Mouse (Mus musculus) liver, embryonic 13.5 days (tissue): ENCODE results near the gene Gm21962. TPM values are rescaled to one million over a fixed set of nuclear protein-coding genes. Genes with fewer than 3 reads are reported as not detected.

ENCODE experiments used
- ATAC-seq: fragments of 200-750 bp; cut with Nextera tagmentation; 2 replicates; pipeline ENCODE4 v1.8.0; 2017; ENCODE audit warnings: low read depth, mild to moderate bottlenecking, moderate number of reproducible peaks, moderate library complexity
- DNase-seq: peaks from one replicate; pipeline ENCODE4 v3.0.0; 2022
- H3K27ac ChIP-seq: fragments of 300-500 bp; sonication (generic); 2 replicates; pipeline ENCODE4 v1.5.1; 2015; ENCODE audit warnings: moderate library complexity, mild to moderate bottlenecking, inconsistent platforms
- H3K27me3 ChIP-seq: fragments of 300-500 bp; sonication (generic); 2 replicates; pipeline ENCODE4 v1.6.1; 2015; ENCODE audit warnings: mild to moderate bottlenecking, inconsistent platforms
- H3K36me3 ChIP-seq: fragments of 300-500 bp; sonication (generic); 2 replicates; pipeline ENCODE4 v1.6.1; 2015; ENCODE audit warnings: mild to moderate bottlenecking, inconsistent platforms
- H3K4me1 ChIP-seq: fragments of 300-500 bp; sonication (generic); replicated peaks from 2 replicates; pipeline ENCODE4 v1.6.1; 2015; ENCODE audit warnings: inconsistent platforms
- H3K4me2 ChIP-seq: fragments of 300-500 bp; sonication (generic); 2 replicates; pipeline ENCODE4 v1.6.1; 2015; ENCODE audit warnings: inconsistent platforms, mild to moderate bottlenecking, moderate library complexity
- H3K4me3 ChIP-seq: fragments of 300-500 bp; sonication (generic); replicated peaks from 2 replicates; pipeline ENCODE4 v1.5.1; 2015; ENCODE audit warnings: mild to moderate bottlenecking, inconsistent platforms
- H3K9ac ChIP-seq: fragments of 300-500 bp; sonication (generic); 2 replicates; pipeline ENCODE4 v1.6.1; 2015; ENCODE audit warnings: mild to moderate bottlenecking, inconsistent platforms
- H3K9me3 ChIP-seq: fragments of 300-500 bp; sonication (generic); replicated peaks from 2 replicates; pipeline ENCODE4 v1.6.1; 2016; ENCODE audit warnings: inconsistent platforms
- WGBS: fragments of 180-500 bp; shearing (Covaris S2); methylation state at CpG from one replicate; pipeline ENCODE4 v1.1.7; 2015; ENCODE audit not compliant: insufficient replicate concordance; 5-methylcytosine and 5-hydroxymethylcytosine counted together
- polyA plus RNA-seq: library from polyadenylated mRNA; unstranded; fragments of >200 nt; fragmentation: Nextera tagmentation; extraction: Ambion mirVana; gene quantifications from 2 replicates; pipeline ENCODE4 v1.2.1, GENCODE M21; 2015

Gene Gm21962
- polyA plus RNA-seq, 1 experiment from 2014 or later, result not detected

GRCm38 (mm10) chr3:137644947-137645346 is 26.4 kb upstream of the Gm21962 start:
- H3K4me3 ChIP-seq, result no peak overlapping the region
- no peak overlapping the region for H3K27ac ChIP-seq
- WGBS, result 79% methylated on average over 6 of the region's 6 CpGs
- no peaks in the 10 kb centered on the region for H3K27me3 ChIP-seq
- no peak for ATAC-seq
- H3K9me3 ChIP-seq, result no peaks in the 10 kb centered on the region
- no peak overlapping the region for H3K9ac ChIP-seq
- DNase-seq, result no peak
- H3K4me1 ChIP-seq, result no peaks in the 10 kb centered on the region
- H3K36me3 ChIP-seq, result no peaks in the 10 kb centered on the region
- no peak overlapping the region for H3K4me2 ChIP-seq

DNA sequence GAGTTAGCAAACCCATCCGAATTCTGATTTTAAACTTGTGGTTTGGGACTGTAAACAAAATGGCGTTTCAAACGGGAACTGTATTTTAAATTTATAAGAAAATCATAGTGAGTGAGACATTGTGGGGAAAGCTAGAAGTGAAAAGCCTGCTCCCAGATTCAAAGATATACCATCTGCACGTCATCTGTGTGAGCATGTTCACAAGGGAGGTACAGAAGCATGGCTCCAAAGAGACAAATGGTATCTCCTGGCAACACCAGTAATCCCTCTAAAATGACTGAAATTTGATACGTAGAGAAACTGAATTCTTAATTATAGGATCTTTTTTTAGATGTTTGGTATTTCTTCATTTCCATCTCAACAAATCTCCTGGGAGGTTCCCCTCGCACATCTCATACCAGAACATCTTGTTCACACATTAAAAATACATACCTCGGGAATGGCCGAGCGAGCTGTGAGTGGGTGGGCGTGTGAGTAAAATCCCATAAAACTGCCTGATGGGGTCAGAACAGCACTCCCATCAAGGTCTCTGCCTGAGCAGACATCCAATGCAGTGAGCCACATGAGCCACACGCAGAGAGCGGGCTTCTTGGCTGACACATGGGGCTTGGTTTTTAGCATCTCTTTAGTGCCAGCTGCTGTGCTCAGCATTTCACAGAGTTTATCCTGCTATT is 23.8 kb upstream of the Gm21962 start:
- Histone ChIP-seq H3K4me1 (no peaks in the 10 kb centered on the region), H3K27me3 (no peaks in the 10 kb centered on the region), H3K4me3 (no peak overlapping the region), H3K36me3 (no peaks in the 10 kb centered on the region), H3K4me2 (no peak overlapping the region), H3K27ac (no peak overlapping the region), H3K9ac (no peak overlapping the region), H3K9me3 (no peaks in the 10 kb centered on the region)
- DNase-seq, result no peak
- ATAC-seq, result no peak
- WGBS, result 74% methylated on average over 12 of the region's 12 CpGs

DNA sequence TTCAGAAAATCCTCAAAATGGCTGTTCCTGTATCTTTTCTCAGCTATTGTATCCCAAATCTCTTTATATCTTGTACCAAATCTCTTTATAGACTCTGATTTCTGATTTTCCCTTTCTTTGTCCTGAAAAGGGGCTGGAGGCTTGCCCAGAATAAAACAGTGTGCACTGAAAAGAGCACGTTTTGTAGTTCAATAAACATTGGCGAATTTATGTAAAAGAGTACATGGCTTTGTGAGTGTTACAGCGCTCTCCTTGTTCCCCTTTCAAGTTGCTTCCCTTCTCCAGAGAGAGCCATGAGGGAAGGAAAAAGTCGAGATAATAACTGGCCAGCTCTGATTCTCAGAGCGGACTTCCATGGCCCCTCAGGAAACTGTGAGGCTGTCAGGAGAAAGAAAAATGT is 22.2 kb upstream of the Gm21962 start:
- Histone ChIP-seq H3K9ac (no peak overlapping the region), H3K9me3 (no peaks in the 10 kb centered on the region), H3K27me3 (no peaks in the 10 kb centered on the region), H3K4me2 (no peak overlapping the region), H3K4me3 (no peak overlapping the region), H3K36me3 (no peaks in the 10 kb centered on the region), H3K27ac (no peak overlapping the region), H3K4me1 (no peaks in the 10 kb centered on the region)
- WGBS, result 52% methylated on average over 5 of the region's 5 CpGs
- DNase-seq (no peak), ATAC-seq (no peak)

DNA sequence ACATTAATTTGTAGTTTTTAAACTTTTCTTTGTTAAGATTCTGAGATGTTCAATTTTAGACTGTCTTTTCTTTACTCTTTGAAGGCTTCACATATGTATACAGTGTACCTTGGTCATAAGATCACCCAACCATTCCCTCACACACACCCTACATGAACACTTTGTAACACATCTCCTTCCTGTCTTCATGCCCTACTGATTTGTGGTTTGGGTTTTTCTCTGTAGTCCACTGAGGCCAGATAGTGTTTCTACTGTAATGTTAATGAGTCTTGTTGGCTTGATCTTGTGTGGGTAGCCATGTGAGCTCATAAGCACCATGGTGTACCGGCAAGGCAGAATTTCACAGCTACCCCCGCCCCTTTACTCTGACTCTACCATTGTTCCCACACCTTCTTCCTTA is 18.5 kb upstream of the Gm21962 start:
- ATAC-seq (no peak), DNase-seq (no peak)
- H3K27me3 ChIP-seq, result no peaks in the 10 kb centered on the region
- H3K4me3 ChIP-seq, result no peak overlapping the region
- H3K27ac ChIP-seq, result no peak overlapping the region
- H3K9me3 ChIP-seq, result no peaks in the 10 kb centered on the region
- H3K4me2 ChIP-seq, result no peak overlapping the region
- no peaks in the 10 kb centered on the region for H3K4me1 ChIP-seq
- WGBS, result 70% methylated on average over 2 of the region's 2 CpGs
- H3K36me3 ChIP-seq, result no peaks in the 10 kb centered on the region
- no peak overlapping the region for H3K9ac ChIP-seq

- Histone ChIP-seq H3K9me3 (no peaks in the 10 kb centered on the region), H3K4me1 (no peaks in the 10 kb centered on the region), H3K36me3 (no peaks in the 10 kb centered on the region), H3K4me2 (no peak overlapping the region), H3K27me3 (no peaks in the 10 kb centered on the region), H3K4me3 (no peak overlapping the region), H3K9ac (no peak overlapping the region), H3K27ac (no peak overlapping the region)
- no peak for DNase-seq
- 5% methylated on average over 3 of the region's 3 CpGs for WGBS
- no peak for ATAC-seq
These were observed 9.6 kb downstream of the Gm21962 start for GRCm38 (mm10) chr3:137680923-137681322.

GRCm38 (mm10) chr3:137682911-137683806 is 11.8 kb downstream of the Gm21962 start:
- H3K4me1 ChIP-seq, result no peaks in the 10 kb centered on the region
- H3K9ac ChIP-seq, result no peak overlapping the region
- H3K27me3 ChIP-seq, result no peaks in the 10 kb centered on the region
- no peaks in the 10 kb centered on the region for H3K36me3 ChIP-seq
- DNase-seq (no peak), ATAC-seq (no peak)
- no peak overlapping the region for H3K4me2 ChIP-seq
- WGBS, result 44% methylated on average over 7 of the region's 7 CpGs
- no peak overlapping the region for H3K27ac ChIP-seq
- H3K4me3 ChIP-seq, result no peak overlapping the region
- H3K9me3 ChIP-seq, result no peaks in the 10 kb centered on the region

DNA sequence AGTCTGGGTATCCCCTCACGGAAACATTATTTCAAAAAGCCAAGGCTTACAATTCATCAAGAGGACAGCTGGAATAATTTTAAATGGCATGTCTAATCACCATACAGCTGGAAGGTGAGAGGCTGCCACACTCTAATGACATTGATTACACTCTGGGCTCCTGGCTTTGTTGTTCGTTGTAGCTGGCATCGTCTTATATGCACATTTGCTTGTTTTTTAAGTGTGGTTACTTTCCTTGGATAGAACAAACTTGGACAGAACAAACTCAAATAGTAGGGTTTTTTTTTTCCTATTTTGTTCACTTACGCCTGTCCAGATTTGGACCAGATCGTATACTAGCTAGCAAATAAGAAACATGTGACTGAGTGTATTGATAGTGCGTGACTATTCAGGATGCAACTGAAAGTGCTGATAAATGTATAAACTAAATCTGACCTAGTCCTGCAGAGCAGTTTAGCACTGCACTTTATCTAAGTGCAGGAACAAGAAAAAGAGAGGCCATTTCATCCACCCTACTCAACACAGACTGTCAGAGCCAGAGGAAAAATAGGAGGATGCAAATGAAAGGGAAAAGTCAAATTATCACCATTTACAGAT is 12.6 kb downstream of the Gm21962 start:
- no peak for ATAC-seq
- WGBS, result 61% methylated on average over 6 of the region's 6 CpGs
- no peak overlapping the region for H3K9ac ChIP-seq

GRCm38 (mm10) chr3:137686932-137687331 is 15.6 kb downstream of the Gm21962 start:
- no peak for DNase-seq
- Histone ChIP-seq H3K36me3 (no peaks in the 10 kb centered on the region), H3K27ac (no peak overlapping the region), H3K4me3 (no peak overlapping the region), H3K4me1 (no peaks in the 10 kb centered on the region), H3K9ac (no peak overlapping the region), H3K27me3 (no peaks in the 10 kb centered on the region), H3K4me2 (no peak overlapping the region), H3K9me3 (no peaks in the 10 kb centered on the region)
- no peak for ATAC-seq
- WGBS, result 66% methylated on average over 2 of the region's 2 CpGs

More for the DNA sequence above, 12.6 kb downstream of the Gm21962 start:
- Histone ChIP-seq H3K4me1 (no peaks in the 10 kb centered on the region), H3K27ac (no peak overlapping the region), H3K4me3 (no peak overlapping the region), H3K36me3 (no peaks in the 10 kb centered on the region), H3K9me3 (no peaks in the 10 kb centered on the region), H3K4me2 (no peak overlapping the region), H3K27me3 (no peaks in the 10 kb centered on the region)
- no peak for DNase-seq

DNA sequence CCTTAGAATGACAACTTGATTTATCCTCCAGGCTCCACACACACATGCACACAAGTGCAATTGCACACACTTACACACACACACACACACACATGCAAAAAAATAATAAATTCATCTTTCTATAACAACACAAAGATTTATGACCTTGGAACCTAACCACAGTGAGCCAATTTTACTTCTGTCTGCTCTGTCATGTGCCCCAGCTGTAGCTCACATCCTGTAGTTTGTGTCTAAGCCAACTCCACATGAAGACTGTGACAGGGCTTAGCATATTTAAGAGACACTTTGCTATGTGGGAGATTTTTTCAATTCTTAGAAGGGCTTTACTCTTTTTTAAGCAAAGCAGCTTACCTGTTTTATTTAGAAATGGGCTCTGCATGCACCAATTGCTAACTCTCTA is 20.2 kb downstream of the Gm21962 start:
- Histone ChIP-seq H3K4me2 (no peak overlapping the region), H3K4me1 (no peaks in the 10 kb centered on the region), H3K4me3 (no peak overlapping the region), H3K27ac (no peak overlapping the region), H3K9me3 (no peaks in the 10 kb centered on the region), H3K36me3 (no peaks in the 10 kb centered on the region), H3K27me3 (no peaks in the 10 kb centered on the region), H3K9ac (no peak overlapping the region)
- ATAC-seq (no peak), DNase-seq (no peak)

GRCm38 (mm10) chr3:137715946-137716345 is 44.6 kb downstream of the Gm21962 start:
- no peak for DNase-seq
- 27% methylated on average over 2 of the region's 2 CpGs for WGBS

GRCm38 (mm10) chr3:137716573-137717157 is 45.3 kb downstream of the Gm21962 start:
- H3K36me3 ChIP-seq, result no peaks in the 10 kb centered on the region
- H3K27ac ChIP-seq, result no peak overlapping the region
- no peak overlapping the region for H3K4me2 ChIP-seq
- H3K9ac ChIP-seq, result no peak overlapping the region
- ATAC-seq (no peak), DNase-seq (no peak)
- no peak overlapping the region for H3K4me3 ChIP-seq
- H3K27me3 ChIP-seq, result no peaks in the 10 kb centered on the region
- WGBS, result 73% methylated on average over 3 of the region's 3 CpGs
- H3K4me1 ChIP-seq, result no peaks in the 10 kb centered on the region
- no peaks in the 10 kb centered on the region for H3K9me3 ChIP-seq

More at GRCm38 (mm10) chr3:137715946-137716345, 44.6 kb downstream of the Gm21962 start:
- no peaks in the 10 kb centered on the region for H3K36me3 ChIP-seq
- no peaks in the 10 kb centered on the region for H3K27me3 ChIP-seq
- H3K9ac ChIP-seq, result no peak overlapping the region
- H3K4me2 ChIP-seq, result no peak overlapping the region
- no peaks in the 10 kb centered on the region for H3K4me1 ChIP-seq
- H3K27ac ChIP-seq, result no peak overlapping the region
- H3K4me3 ChIP-seq, result no peak overlapping the region
- no peak for ATAC-seq
- H3K9me3 ChIP-seq, result no peaks in the 10 kb centered on the region
